Mouse (Mus musculus) G1E (cell line): ENCODE results near the gene Ubap2l.
A peak's percentile ranks its signal among the peaks of the same experiment; 100 is the strongest.

Source experiments
- CTCF ChIP-seq: IDR thresholded peaks from 2 replicates; pipeline ENCODE4 v1.5.1; 2012; ENCODE audit warnings: low read depth, low read length, inconsistent platforms, mixed read lengths
- GATA1 ChIP-seq: IDR thresholded peaks from 2 replicates; pipeline ENCODE4 v1.6.1; 2012; ENCODE audit warnings: borderline replicate concordance, low read length, inconsistent platforms, mixed read lengths
- GATA2 ChIP-seq: IDR thresholded peaks from 2 replicates; pipeline ENCODE4 v1.6.1; 2012; ENCODE audit warnings: low read depth, low read length, inconsistent platforms, borderline replicate concordance
- POLR2AphosphoS5 ChIP-seq: IDR thresholded peaks from 2 replicates; pipeline ENCODE4 v1.6.1; 2012; ENCODE audit warnings: low read depth, low read length, inconsistent platforms; ENCODE audit not compliant: insufficient replicate concordance
- TAL1 ChIP-seq: conservative IDR thresholded peaks from 2 replicates; pipeline ENCODE4 v1.6.1; 2012; ENCODE audit warnings: low read depth, low read length, inconsistent platforms, mixed read lengths

DNA sequence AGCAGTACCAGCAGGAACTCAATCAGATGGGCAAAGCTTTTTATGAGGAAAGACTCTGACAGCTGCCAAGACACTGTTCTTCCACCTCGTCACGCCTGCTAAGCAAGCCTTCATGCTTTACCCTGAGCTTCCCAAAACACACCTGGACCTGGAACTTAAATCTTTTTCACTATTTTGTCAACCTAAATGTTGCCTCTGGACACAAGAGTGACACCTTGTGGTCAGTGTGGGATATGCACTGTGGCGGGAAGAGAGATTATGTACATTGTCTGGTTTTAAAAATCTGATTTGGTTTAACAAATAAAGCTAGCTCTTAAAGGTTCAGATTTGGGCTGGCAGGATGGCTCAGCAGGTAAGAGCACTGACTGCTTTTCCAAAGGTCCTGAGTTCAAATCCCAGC, 13.1 kb upstream of the Ubap2l start:
- TF ChIP-seq CTCF (peak; percentile 94), GATA1 (no peak), TAL1 (no peak), POLR2AphosphoS5 (no peak), GATA2 (no peak)
